Mouse (Mus musculus) lung, postnatal 25 days (tissue): ENCODE results near the gene Kctd6.

Experiments used
- DNase-seq: peaks from one replicate; pipeline ENCODE4 v3.0.0; 2022; ENCODE audit warnings: low spot score

The Kctd6 gene

GRCm38 (mm10) chr14:8214299-8215207 is 613 bp downstream of the Kctd6 start:
- peak; percentile 63 for DNase-seq

GRCm38 (mm10) chr14:8215208-8215778 is 1.4 kb downstream of the Kctd6 start:
- DNase-seq: no peak

- no peak for DNase-seq
Measured at GRCm38 (mm10) chr14:8216100-8216499, 2.2 kb downstream of the Kctd6 start.

GRCm38 (mm10) chr14:8218238-8218637 is 4.3 kb downstream of the Kctd6 start:
- DNase-seq: no peak

- no peak for DNase-seq
Measured at GRCm38 (mm10) chr14:8218730-8219380, 4.9 kb downstream of the Kctd6 start.

- DNase-seq: no peak
Measured at GRCm38 (mm10) chr14:8219876-8220275, 5.9 kb downstream of the Kctd6 start.

- DNase-seq: no peak
Measured at GRCm38 (mm10) chr14:8220306-8220705, 6.4 kb downstream of the Kctd6 start.

GRCm38 (mm10) chr14:8220912-8221311 is 7.0 kb downstream of the Kctd6 start:
- no peak for DNase-seq

GRCm38 (mm10) chr14:8222561-8222960 is 8.6 kb downstream of the Kctd6 start:
- DNase-seq: no peak

GRCm38 (mm10) chr14:8223506-8224293 is 9.8 kb downstream of the Kctd6 start:
- no peak for DNase-seq

GRCm38 (mm10) chr14:8224805-8225204 is 10.9 kb downstream of the Kctd6 start:
- no peak for DNase-seq

GRCm38 (mm10) chr14:8229367-8230019 is 15.6 kb downstream of the Kctd6 start:
- DNase-seq: no peak

- no peak for DNase-seq
Measured at GRCm38 (mm10) chr14:8232155-8232910, 18.4 kb downstream of the Kctd6 start.

GRCm38 (mm10) chr14:8233252-8233651 is 19.3 kb downstream of the Kctd6 start:
- DNase-seq: no peak

GRCm38 (mm10) chr14:8241816-8242215 is 27.9 kb downstream of the Kctd6 start:
- no peak for DNase-seq

- DNase-seq: no peak
Measured at GRCm38 (mm10) chr14:8242388-8242920, 28.5 kb downstream of the Kctd6 start.

- DNase-seq: no peak
Measured at GRCm38 (mm10) chr14:8243136-8243888, 29.4 kb downstream of the Kctd6 start.

- no peak for DNase-seq
Measured at GRCm38 (mm10) chr14:8244211-8244611, 30.3 kb downstream of the Kctd6 start.

- DNase-seq: no peak
Measured at GRCm38 (mm10) chr14:8246878-8247277, 32.9 kb downstream of the Kctd6 start.

- no peak for DNase-seq
Measured at GRCm38 (mm10) chr14:8249206-8249605, 35.3 kb downstream of the Kctd6 start.
